ENCODE assay signal across 14 mouse cellular contexts in the genomic region with DNA sequence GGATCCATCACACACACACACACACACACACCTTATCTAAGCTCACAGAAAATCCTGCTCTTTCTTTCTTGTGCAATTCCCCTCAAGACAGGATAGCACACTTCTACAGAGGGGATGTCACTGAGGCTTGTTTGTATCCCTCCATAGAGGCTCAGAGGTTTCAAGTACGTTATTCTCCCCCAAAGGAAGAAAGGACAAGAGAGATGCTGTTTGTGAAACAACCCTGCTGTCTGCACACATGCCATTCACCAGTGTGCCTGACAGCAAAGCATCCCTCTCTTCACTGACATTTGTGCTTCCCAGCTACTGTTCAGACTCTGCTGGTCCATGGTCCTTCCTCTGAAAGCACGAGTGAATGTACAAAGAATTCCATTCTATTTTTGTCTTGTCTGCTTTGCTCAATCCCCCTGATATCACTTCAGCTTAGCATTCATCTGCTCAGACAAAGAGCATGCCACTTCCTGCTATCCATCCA.
DNase-seq lines count a peak whose midpoint lies in the region; ATAC-seq and TF ChIP-seq lines count a peak whose summit lies in the region.
"Had no signal": no experiment of that assay in that cellular context is flagged by ENCODE, and none has a peak within 500 bp of the region (broad histone marks: within the 10 kb centered on the region; RNA-seq: fewer than 3 reads in every experiment).

No protein-coding gene starts in this region.

- intact Hi-C loops in heart, postnatal 36 days (cut with DNase I) = no loop called here

- H3K36me3 ChIP-seq in neural tube, embryonic 13.5 days = no peaks in the 10 kb centered on the region
- no peaks in the 10 kb centered on the region for H3K36me3 ChIP-seq in forebrain, postnatal 0 days (ENCODE audit: insufficient read depth)
- no peaks in the 10 kb centered on the region for H3K36me3 ChIP-seq in midbrain, embryonic 11.5 days (ENCODE audit: control insufficient read depth, insufficient read depth, low read length)
- no peaks in the 10 kb centered on the region for H3K36me3 ChIP-seq in stomach, postnatal 0 days (ENCODE audit: control insufficient read depth, insufficient read depth, low read length)
- H3K36me3 ChIP-seq: embryonic facial prominence, embryonic 13.5 days; limb, embryonic 13.5 days had no signal

- 26% methylated on average over 2 of the region's 2 CpGs for WGBS in neural tube, embryonic 13.5 days
- 12% methylated on average over 2 of the region's 2 CpGs for WGBS in forebrain, postnatal 0 days
- 9% methylated on average over 2 of the region's 2 CpGs for WGBS in midbrain, embryonic 11.5 days
- WGBS in stomach, postnatal 0 days = 20% methylated on average over 2 of the region's 2 CpGs

- DNase-seq in neural tube, embryonic 10.5 days (ENCODE audit: extremely low spot score, low spot score) = no peak
- peak; percentile 26 for DNase-seq in forebrain, postnatal 0 days
- DNase-seq in midbrain, embryonic 11.5 days (ENCODE audit: low spot score, missing footprints) = no peak
- DNase-seq in stomach, postnatal 0 days (ENCODE audit: low spot score) = no peak
- DNase-seq in heart, postnatal 36 days = no peak
- DNase-seq in adrenal gland, postnatal 10 days = no peak
- DNase-seq: adrenal gland, adult 8-10 months; cerebellum, adult 9-11 months; kidney, adult 11 months; kidney, postnatal 36 days; liver, postnatal 0 days had no signal

- no peak for TF ChIP-seq CTCF in forebrain, postnatal 0 days (IDR thresholded peaks at IDR 0.05; ENCODE audit: low read depth)
- no peak for TF ChIP-seq CTCF in stomach, postnatal 0 days (IDR thresholded peaks at IDR 0.05; ENCODE audit: low read depth)

- H3K4me1 ChIP-seq in neural tube, embryonic 13.5 days (replicated peaks) = peaks cover 5% of the 10 kb centered on the region; the same call in 1 of the 2 replicates
- H3K4me1 ChIP-seq in forebrain, postnatal 0 days (ENCODE audit: insufficient read depth) = no peaks in the 10 kb centered on the region
- no peaks in the 10 kb centered on the region; the same call in 1 of the 2 replicates for H3K4me1 ChIP-seq in midbrain, embryonic 11.5 days (ENCODE audit: control insufficient read depth, insufficient read depth, low read length)
- no peaks in the 10 kb centered on the region for H3K4me1 ChIP-seq in stomach, postnatal 0 days (replicated peaks; ENCODE audit: control insufficient read depth, insufficient read depth)
- H3K4me1 ChIP-seq: embryonic facial prominence, embryonic 13.5 days; limb, embryonic 13.5 days had no signal

- ATAC-seq in neural tube, embryonic 13.5 days (ENCODE audit: low read depth) = no peak
- ATAC-seq in forebrain, postnatal 0 days = peak; percentile 75
- peak; percentile 79 for ATAC-seq in midbrain, embryonic 11.5 days (ENCODE audit: low FRiP score)
- no peak for ATAC-seq in stomach, postnatal 0 days (ENCODE audit: low FRiP score, low TSS enrichment)
- ATAC-seq: liver, postnatal 0 days had no signal

- peak overlapping the region; percentile 33; the same call in 1 of the 2 replicates for H3K27ac ChIP-seq in neural tube, embryonic 13.5 days (replicated peaks)
- H3K27ac ChIP-seq in forebrain, postnatal 0 days (ENCODE audit: low read depth, low read length) = no peak overlapping the region
- no peak overlapping the region; the same call in 1 of the 2 replicates for H3K27ac ChIP-seq in midbrain, embryonic 11.5 days (ENCODE audit: low read depth, low read length)
- H3K27ac ChIP-seq in stomach, postnatal 0 days (replicated peaks) = no peak overlapping the region
- H3K27ac ChIP-seq: embryonic facial prominence, embryonic 13.5 days; limb, embryonic 13.5 days had no signal

- no peak overlapping the region for H3K4me3 ChIP-seq in neural tube, embryonic 13.5 days
- no peak overlapping the region for H3K4me3 ChIP-seq in forebrain, postnatal 0 days (ENCODE audit: low read depth, low read length)
- H3K4me3 ChIP-seq in midbrain, embryonic 11.5 days (ENCODE audit: low read depth, low read length) = no peak overlapping the region
- no peak overlapping the region for H3K4me3 ChIP-seq in stomach, postnatal 0 days (ENCODE audit: low read depth, low read length)
- H3K4me3 ChIP-seq: embryonic facial prominence, embryonic 13.5 days; limb, embryonic 13.5 days had no signal

- H3K9ac ChIP-seq in neural tube, embryonic 13.5 days = no peak overlapping the region
- H3K9ac ChIP-seq in forebrain, postnatal 0 days = no peak overlapping the region
- H3K9ac ChIP-seq in midbrain, embryonic 11.5 days (ENCODE audit: low read length) = peak overlapping the region; percentile 30; the same call in 1 of the 2 replicates
- H3K9ac ChIP-seq in stomach, postnatal 0 days (ENCODE audit: low read length) = no peak overlapping the region
- H3K9ac ChIP-seq: embryonic facial prominence, embryonic 13.5 days; limb, embryonic 13.5 days; liver, postnatal 0 days had no signal

- H3K4me2 ChIP-seq in neural tube, embryonic 13.5 days = no peak overlapping the region
- no peak overlapping the region for H3K4me2 ChIP-seq in forebrain, postnatal 0 days (ENCODE audit: low read depth)
- no peak overlapping the region for H3K4me2 ChIP-seq in midbrain, embryonic 11.5 days
- no peak overlapping the region for H3K4me2 ChIP-seq in stomach, postnatal 0 days (replicated peaks; ENCODE audit: low read depth)
- H3K4me2 ChIP-seq: embryonic facial prominence, embryonic 13.5 days; limb, embryonic 13.5 days had no signal

- H3K9me3 ChIP-seq in neural tube, embryonic 13.5 days = no peaks in the 10 kb centered on the region
- no peaks in the 10 kb centered on the region for H3K9me3 ChIP-seq in forebrain, postnatal 0 days (ENCODE audit: low read length)
- no peaks in the 10 kb centered on the region for H3K9me3 ChIP-seq in midbrain, embryonic 11.5 days (ENCODE audit: control insufficient read depth, low read length)
- H3K9me3 ChIP-seq in stomach, postnatal 0 days (ENCODE audit: control insufficient read depth, low read length) = no peaks in the 10 kb centered on the region
- H3K9me3 ChIP-seq: embryonic facial prominence, embryonic 13.5 days; limb, embryonic 13.5 days had no signal

- no peaks in the 10 kb centered on the region for H3K27me3 ChIP-seq in neural tube, embryonic 13.5 days
- H3K27me3 ChIP-seq in forebrain, postnatal 0 days (ENCODE audit: insufficient read depth, low read length) = no peaks in the 10 kb centered on the region
- H3K27me3 ChIP-seq in midbrain, embryonic 11.5 days (ENCODE audit: control insufficient read depth, insufficient read depth, low read length) = no peaks in the 10 kb centered on the region
- no peaks in the 10 kb centered on the region for H3K27me3 ChIP-seq in stomach, postnatal 0 days (ENCODE audit: control insufficient read depth, insufficient read depth, low read length)
- H3K27me3 ChIP-seq: embryonic facial prominence, embryonic 13.5 days; limb, embryonic 13.5 days had no signal

- no peak for TF ChIP-seq EP300 in stomach, postnatal 0 days (optimal IDR thresholded peaks at IDR 0.05)

Comparison
In these comparisons a context has a peak if more than half of its experiments do, and no peak if none do; other contexts are left out.
1. ATAC-seq: peak in forebrain, postnatal 0 days (single experiment) and midbrain, embryonic 11.5 days (single experiment); none in neural tube, embryonic 13.5 days (single experiment) and stomach, postnatal 0 days (single experiment).